Mouse (Mus musculus) ES-E14 (cell line): ENCODE measurements at regions not wholly inside any gene's neighbourhood (a gene's known extent, or its start where the extent isn't known, plus 50 kb on each side); places are given as distances from the start of the nearest gene placed in this dataset.

Experiments used
- DNase-seq: peaks from one replicate; pipeline ENCODE4 v3.0.0-alpha.2; 2013; ENCODE audit warnings: low read depth, low spot score
- H3K27ac ChIP-seq: 2 replicates; pipeline ENCODE4 v1.5.1; 2012; ENCODE audit warnings: low read depth, mild to moderate bottlenecking, low read length, moderate library complexity, mixed read lengths; ENCODE audit not compliant: poor library complexity, insufficient read depth, severe bottlenecking
- H3K36me3 ChIP-seq: 2 replicates; pipeline ENCODE4 v1.6.1; 2012; ENCODE audit warnings: mild to moderate bottlenecking, low read length, moderate library complexity, mixed read lengths; ENCODE audit not compliant: control insufficient read depth, poor library complexity, insufficient read depth, severe bottlenecking
- H3K4me1 ChIP-seq, 2 experiments: fragments of 150-350 bp in 1 of 2; sonication (generic) in 1 of 2; 2 replicates each; pipeline ENCODE4 v1.6.1; 2012; ENCODE audit warnings: low read length in 2 of 2, mild to moderate bottlenecking in 1 of 2, mixed read lengths in 1 of 2; ENCODE audit not compliant: control insufficient read depth in 2 of 2, insufficient read depth in 2 of 2, poor library complexity in 1 of 2
- H3K4me3 ChIP-seq, 2 experiments: fragments of 150-350 bp in 1 of 2; sonication (generic) in 1 of 2; 2 replicates each; pipeline ENCODE4 v1.5.1; 2012; ENCODE audit warnings: low read length in 2 of 2, low read depth in 1 of 2, mild to moderate bottlenecking in 1 of 2, mixed read lengths in 1 of 2; ENCODE audit not compliant: insufficient read depth in 1 of 2, poor library complexity in 1 of 2, severe bottlenecking in 1 of 2
- H3K9ac ChIP-seq: 2 replicates; pipeline ENCODE4 v1.6.1; 2012; ENCODE audit warnings: low read depth, mild to moderate bottlenecking, low read length, mixed read lengths; ENCODE audit not compliant: poor library complexity, insufficient read depth, severe bottlenecking
- H3K9me3 ChIP-seq: fragments of 150-350 bp; sonication (generic); 2 replicates; pipeline ENCODE4 v1.6.1; 2012; ENCODE audit warnings: low read depth, mild to moderate bottlenecking, low read length; ENCODE audit not compliant: control insufficient read depth, insufficient read depth
- CHD2 ChIP-seq: IDR thresholded peaks from 2 replicates; pipeline ENCODE4 v1.6.1; 2014; ENCODE audit warnings: mild to moderate bottlenecking, low read depth, low read length, inconsistent platforms
- HCFC1 ChIP-seq: IDR thresholded peaks from 2 replicates; pipeline ENCODE4 v1.6.1; 2012; ENCODE audit warnings: low read length, inconsistent platforms, borderline replicate concordance; ENCODE audit not compliant: insufficient read depth
- MAFK ChIP-seq: IDR thresholded peaks from 2 replicates; pipeline ENCODE4 v1.6.1; 2014; ENCODE audit warnings: mild to moderate bottlenecking, low read depth, low read length, inconsistent platforms; ENCODE audit not compliant: insufficient read depth
- ZC3H11A ChIP-seq: IDR thresholded peaks from 2 replicates; pipeline ENCODE4 v1.6.1; 2012; ENCODE audit warnings: low read depth, mild to moderate bottlenecking, inconsistent platforms, low read length, borderline replicate concordance
- ZNF384 ChIP-seq: IDR thresholded peaks from 2 replicates; pipeline ENCODE4 v1.6.1; 2012; ENCODE audit warnings: low read depth, low read length, inconsistent platforms
- in situ Hi-C, 2 experiments: fragments of 600-800 bp; cut with MboI; formaldehyde crosslinking; loops; one replicate each; pipeline ENCODE4 v1.15.1; 2025; ENCODE audit warnings: low sequenced_read_pairs in 2 of 2, inconsistent platforms in 1 of 2; ENCODE audit not compliant: unreplicated experiment in 2 of 2

GRCm38 (mm10) chr4:35395583-35395877 lies 169.6 kb upstream of the C9orf72 start:
- in situ Hi-C loops: no loop called here
- DNase-seq: no peak
- H3K4me1 ChIP-seq: no peaks in the 10 kb centered on the region
- no peak overlapping the region for H3K27ac ChIP-seq
- H3K9me3 ChIP-seq: no peaks in the 10 kb centered on the region
- no peak overlapping the region for H3K9ac ChIP-seq
- TF ChIP-seq ZNF384 (no peak), ZC3H11A (no peak), HCFC1 (no peak), MAFK (no peak), CHD2 (no peak)
- H3K4me3 ChIP-seq: no peak overlapping the region
- H3K36me3 ChIP-seq: no peaks in the 10 kb centered on the region

GRCm38 (mm10) chr4:35394821-35395582 lies 169.0 kb upstream of the C9orf72 start:
- TF ChIP-seq ZNF384 (no peak), HCFC1 (no peak), MAFK (no peak), ZC3H11A (no peak), CHD2 (no peak)
- Histone ChIP-seq H3K4me3 (no peak overlapping the region), H3K9ac (no peak overlapping the region), H3K27ac (no peak overlapping the region), H3K4me1 (no peaks in the 10 kb centered on the region), H3K36me3 (no peaks in the 10 kb centered on the region), H3K9me3 (no peaks in the 10 kb centered on the region)
- in situ Hi-C loops: no loop called here
- no peak for DNase-seq

- no peak overlapping the region for H3K4me3 ChIP-seq
- H3K4me1 ChIP-seq: no peaks in the 10 kb centered on the region
- no peak for DNase-seq
- H3K9me3 ChIP-seq: peaks cover 4% of the 10 kb centered on the region; the same call in 1 of the 2 replicates
- H3K9ac ChIP-seq: no peak overlapping the region
- no peak overlapping the region for H3K27ac ChIP-seq
- no peaks in the 10 kb centered on the region for H3K36me3 ChIP-seq
- in situ Hi-C loops: no loop called here
- TF ChIP-seq CHD2 (no peak), HCFC1 (no peak), MAFK (no peak), ZNF384 (no peak), ZC3H11A (no peak)
Measured at GRCm38 (mm10) chr4:35375791-35376190, 149.8 kb upstream of the C9orf72 start.

- no peak for DNase-seq
- in situ Hi-C loops: no loop called here
- no peaks in the 10 kb centered on the region for H3K36me3 ChIP-seq
- H3K27ac ChIP-seq: no peak overlapping the region
- H3K4me3 ChIP-seq: no peak overlapping the region
- TF ChIP-seq ZC3H11A (no peak), CHD2 (no peak), HCFC1 (no peak), ZNF384 (no peak)
- H3K9ac ChIP-seq: no peak overlapping the region
- H3K9me3 ChIP-seq: peaks cover 4% of the 10 kb centered on the region; the same call in 1 of the 2 replicates
- no peaks in the 10 kb centered on the region for H3K4me1 ChIP-seq
Measured at GRCm38 (mm10) chr4:35373213-35373860, 147.4 kb upstream of the C9orf72 start.
